In the genomic region with DNA sequence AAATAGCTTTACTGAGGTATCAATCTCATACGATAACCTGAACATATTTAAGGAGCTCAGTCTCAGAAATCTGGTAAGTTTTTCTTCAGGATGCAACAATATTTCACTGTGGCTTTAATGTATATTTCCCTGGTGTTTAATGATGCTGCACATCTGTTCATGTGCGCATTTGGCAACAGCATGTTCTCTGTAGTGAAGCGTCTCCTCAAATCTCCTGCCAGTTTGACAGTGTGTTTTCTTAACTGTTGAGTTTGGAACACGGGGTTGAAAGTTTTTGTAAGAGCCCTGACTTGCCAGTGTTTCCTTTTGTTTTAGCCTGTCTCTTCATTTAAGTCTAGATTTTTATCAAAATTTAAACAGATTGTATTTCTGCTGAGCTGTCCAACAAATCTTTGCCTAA, we compare ENCODE assay signal across 18 mouse cellular contexts.
"Had no signal": no experiment of that assay in that cellular context is flagged by ENCODE, and none has a peak within 500 bp of the region (broad histone marks: within the 10 kb centered on the region; RNA-seq: fewer than 3 reads in every experiment).

No protein-coding gene starts in this region.

- H3K4me2 ChIP-seq: liver, embryonic 11.5 days; liver, embryonic 13.5 days; liver, embryonic 15.5 days; midbrain, embryonic 12.5 days; midbrain, embryonic 15.5 days; neural tube, embryonic 12.5 days; stomach, embryonic 15.5 days had no signal

- DNase-seq: liver; liver, embryonic 13.5 days; liver, postnatal 0 days; lung, postnatal 10 days; right cerebral cortex, postnatal 14 days; thymus, adult 2 months; thymus, postnatal 25 days; thymus, postnatal 4 days had no signal

- H3K4me1 ChIP-seq: liver, embryonic 13.5 days; liver, embryonic 15.5 days; midbrain, embryonic 10.5 days; midbrain, embryonic 12.5 days; midbrain, embryonic 15.5 days; neural tube, embryonic 12.5 days; stomach, embryonic 15.5 days had no signal

- H3K9ac ChIP-seq: liver, embryonic 13.5 days; liver, embryonic 15.5 days; liver, postnatal 0 days; midbrain, embryonic 12.5 days; midbrain, embryonic 15.5 days; neural tube, embryonic 12.5 days; stomach, embryonic 15.5 days had no signal

- H3K9me3 ChIP-seq: liver, embryonic 13.5 days; liver, embryonic 15.5 days; megakaryocyte, embryonic 14.5 days; midbrain, embryonic 10.5 days; midbrain, embryonic 12.5 days; midbrain, embryonic 15.5 days; neural tube, embryonic 12.5 days; stomach, embryonic 15.5 days had no signal

- H3K27me3 ChIP-seq: liver, embryonic 13.5 days; liver, embryonic 15.5 days; megakaryocyte, embryonic 14.5 days; midbrain, embryonic 12.5 days; midbrain, embryonic 15.5 days; neural tube, embryonic 12.5 days; stomach, embryonic 15.5 days had no signal

- H3K27ac ChIP-seq: liver, embryonic 13.5 days; liver, embryonic 15.5 days; macrophage; midbrain, embryonic 10.5 days; midbrain, embryonic 12.5 days; midbrain, embryonic 15.5 days; neural tube, embryonic 12.5 days; stomach, embryonic 15.5 days; stomach, postnatal 0 days had no signal

- H3K36me3 ChIP-seq: liver, embryonic 13.5 days; liver, embryonic 15.5 days; midbrain, embryonic 10.5 days; midbrain, embryonic 12.5 days; midbrain, embryonic 15.5 days; neural tube, embryonic 12.5 days; stomach, embryonic 15.5 days had no signal

- H3K4me3 ChIP-seq: liver, embryonic 13.5 days; liver, embryonic 15.5 days; megakaryocyte, embryonic 14.5 days; midbrain, embryonic 10.5 days; midbrain, embryonic 12.5 days; midbrain, embryonic 15.5 days; neural tube, embryonic 12.5 days; stomach, embryonic 15.5 days had no signal

- ATAC-seq: liver, postnatal 0 days; midbrain, embryonic 15.5 days had no signal
